Mouse (Mus musculus) layer of hippocampus, postnatal 10 days (tissue): ENCODE measurements around the gene Arfip2. TPM values are rescaled to one million over a fixed set of nuclear protein-coding genes. Genes with fewer than 3 reads are reported as not detected.

Experiments used
- DNase-seq, 2 experiments: peaks; one replicate each; pipeline ENCODE4 v3.0.0; 2021; ENCODE audit warnings: low spot score in 2 of 2
- total RNA-seq, 2 experiments: library from RNA; stranded (reverse); gene quantifications; 2 replicates each; pipeline ENCODE4 v1.2.3; 2021

Gene Arfip2
- total RNA-seq, 2 experiments from 2014 or later: 85.7 to 91.8 TPM

DNA sequence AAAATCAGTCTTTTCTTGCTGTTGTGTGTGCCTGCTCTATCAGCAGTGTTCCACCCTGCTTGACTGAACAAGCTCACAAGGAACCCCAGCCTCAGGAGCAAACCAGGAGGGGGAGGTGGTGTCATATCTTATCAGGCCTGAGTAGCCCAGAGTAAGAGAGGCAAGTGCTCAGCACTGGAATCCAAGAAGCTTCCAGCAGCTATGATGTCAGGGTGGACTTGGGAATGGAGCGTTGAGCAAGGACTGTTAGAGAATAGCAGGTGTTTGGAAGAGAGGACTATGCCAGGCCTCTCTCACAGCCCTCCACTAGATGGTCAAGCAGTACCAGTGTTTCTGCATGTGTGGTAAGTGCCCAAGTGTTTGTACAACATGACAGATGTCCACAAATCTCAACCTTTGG is 24.5 kb downstream of the Arfip2 start:
- no peak for DNase-seq

DNA sequence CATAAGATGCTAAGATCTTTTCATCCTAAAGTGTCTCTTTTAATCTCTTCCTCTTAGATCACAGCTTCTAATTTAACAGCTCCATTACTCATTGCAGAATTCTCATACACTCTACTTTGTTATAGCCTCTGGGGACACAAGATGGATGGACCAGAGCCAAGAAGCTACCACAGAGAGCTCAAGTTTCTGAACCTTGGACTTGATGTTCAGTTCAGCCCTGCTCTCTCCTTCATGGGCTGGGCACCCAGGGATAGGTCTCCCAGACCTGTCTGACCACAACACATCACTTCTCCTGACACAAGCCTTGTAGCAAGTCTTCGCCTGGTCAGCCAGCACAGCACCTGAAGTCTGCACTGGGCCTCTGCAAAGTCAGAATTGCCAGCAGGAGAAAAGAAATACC is 25.8 kb downstream of the Arfip2 start:
- DNase-seq: no peak

DNA sequence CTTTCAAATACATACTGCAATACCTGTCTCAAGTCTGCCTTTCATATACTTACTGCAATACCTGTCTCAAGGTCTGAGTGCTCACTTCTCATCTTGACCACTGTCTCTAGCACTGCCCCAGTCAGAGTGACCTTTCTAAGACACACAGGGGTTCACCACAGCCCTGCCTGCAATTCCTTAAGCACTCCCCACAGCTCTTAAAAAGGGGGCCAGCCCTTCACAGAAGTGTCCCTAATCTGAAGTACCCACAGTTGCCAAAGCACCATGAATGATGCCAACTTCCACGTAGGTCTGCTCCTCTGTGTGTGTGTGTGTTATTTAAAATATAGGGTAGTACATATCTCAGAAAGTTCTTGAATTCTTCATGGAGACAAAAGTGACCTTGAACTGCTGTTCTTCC is 28.4 kb downstream of the Arfip2 start:
- DNase-seq: no peak

DNA sequence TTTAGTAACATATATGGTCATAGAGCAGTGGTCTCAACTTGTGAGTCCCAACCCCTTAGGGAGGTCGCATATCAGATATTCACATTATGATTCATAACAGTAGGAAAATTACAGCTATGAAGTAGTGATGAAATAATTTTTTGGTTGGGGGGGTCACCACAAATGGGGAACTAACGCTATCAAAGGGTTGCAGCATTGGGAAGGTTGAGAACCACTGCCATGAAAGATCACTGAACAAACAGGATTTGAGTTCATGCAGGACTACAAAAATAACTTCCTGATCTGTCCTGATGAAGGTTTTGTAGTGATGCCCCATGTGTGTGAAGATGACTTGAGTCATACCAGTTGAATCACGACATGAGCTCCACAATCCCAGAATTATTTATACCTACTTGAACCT is 31.7 kb downstream of the Arfip2 start:
- no peak for DNase-seq

DNA sequence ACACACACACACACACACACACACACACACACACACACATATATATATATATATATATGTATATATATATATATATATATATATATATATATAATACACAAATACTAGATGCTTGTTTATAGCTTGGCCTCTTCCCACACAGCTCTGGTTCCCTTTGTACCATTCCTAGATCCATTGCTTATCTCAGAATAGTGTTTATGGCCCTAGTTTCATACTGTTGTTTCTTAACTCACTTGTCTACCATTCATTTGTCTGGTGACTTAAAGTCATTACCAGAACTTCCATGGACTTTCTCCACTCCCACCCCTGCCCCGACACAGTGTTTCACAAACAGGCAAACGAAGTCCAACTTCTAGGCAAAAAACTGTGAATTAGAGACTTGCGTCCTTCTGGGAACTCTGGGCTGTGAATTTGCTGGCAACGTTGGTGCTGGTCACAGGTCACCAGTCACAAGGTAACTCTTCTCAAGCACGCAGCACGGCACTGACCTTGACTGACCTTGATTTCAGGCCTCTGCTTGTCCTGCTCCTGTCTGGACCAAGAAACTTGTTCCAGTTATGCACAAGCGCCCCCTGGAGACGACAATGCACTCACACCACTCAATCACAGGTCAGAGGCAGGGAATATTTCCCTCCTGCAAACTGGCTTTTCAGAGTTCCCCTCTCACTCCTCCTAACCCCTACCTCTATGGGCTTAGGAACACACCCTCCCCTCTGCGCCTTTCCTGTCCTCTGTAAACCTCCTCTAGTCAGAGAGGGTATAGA is 37.2 kb downstream of the Arfip2 start:
- DNase-seq: peak; percentile 68 to 73

DNA sequence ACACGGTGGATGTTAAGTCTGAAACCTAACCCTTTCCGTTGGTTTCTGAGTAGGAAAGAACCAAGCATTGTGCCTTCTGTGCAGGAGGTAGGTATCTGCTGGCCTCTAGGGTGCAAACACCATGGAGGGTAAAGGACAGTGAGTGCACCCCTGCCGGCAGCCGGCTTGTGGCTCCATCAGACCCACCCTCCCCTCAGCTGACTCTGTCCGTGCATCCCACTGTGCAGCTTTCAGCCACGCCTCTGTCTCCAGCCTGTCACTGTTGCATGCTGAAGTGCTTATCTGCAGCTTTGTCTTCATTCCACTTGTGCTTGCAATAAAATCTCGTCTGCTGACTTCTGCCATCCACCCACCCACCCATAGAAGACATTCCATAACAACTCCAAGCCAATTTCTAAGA is 50.1 kb downstream of the Arfip2 start:
- DNase-seq: no peak

DNA sequence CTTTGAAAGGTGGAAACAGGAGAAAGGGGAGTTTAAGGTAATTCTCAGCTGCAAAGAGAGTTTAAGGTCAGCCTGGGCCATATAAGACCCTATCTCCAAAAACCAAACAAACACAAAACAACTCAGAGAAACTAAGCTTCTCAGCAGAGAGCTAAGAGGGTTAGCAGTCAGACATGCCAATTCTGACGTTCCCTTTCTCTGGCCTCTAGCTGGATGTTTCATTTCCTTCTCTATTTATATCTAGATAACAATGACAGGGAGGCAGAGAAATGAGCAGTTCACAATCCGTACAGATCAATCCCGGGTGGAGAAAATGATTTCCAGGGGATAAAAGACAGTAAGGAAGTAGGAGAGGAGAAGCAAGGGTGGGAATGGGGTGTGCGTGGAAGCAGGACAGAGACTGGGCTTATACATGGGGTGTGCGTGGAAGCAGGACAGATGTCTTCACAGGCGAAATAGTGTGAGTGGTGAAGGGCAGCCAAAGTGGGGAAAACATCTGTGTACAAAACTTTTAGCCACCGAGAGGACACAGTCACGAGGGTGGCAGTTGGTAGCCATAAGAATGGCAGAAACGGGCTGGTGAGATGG is 51.8 kb downstream of the Arfip2 start:
- no peak for DNase-seq

Other genes starting within 250 kb of the Arfip2 start
- 10 to 100 TPM; 57.9 to 61.3 TPM for gene Fam160a2, start 240.4 kb downstream of the Arfip2 start, total RNA-seq
- gene Cnga4, start 235.8 kb downstream of the Arfip2 start, total RNA-seq: under 1 TPM; 0.33 to 0.69 TPM
- 10 to 100 TPM; 13.2 to 14.5 TPM for gene Cckbr, start 214.7 kb downstream of the Arfip2 start, total RNA-seq
- 10 to 100 TPM; 13.7 to 13.8 TPM for gene Cavin3, start 158.1 kb downstream of the Arfip2 start, total RNA-seq
- gene Smpd1, start 86.1 kb downstream of the Arfip2 start, total RNA-seq: 10 to 100 TPM; 87.0 to 89.8 TPM
- 100 to 1,000 TPM; 350 to 357 TPM for gene Apbb1, start 58.8 kb downstream of the Arfip2 start, total RNA-seq
- gene Hpx, start 40.3 kb downstream of the Arfip2 start, total RNA-seq: not detected
- 100 to 1,000 TPM; 138 to 143 TPM for gene Trim3, start 6.8 kb downstream of the Arfip2 start, total RNA-seq
- gene Timm10b, start 360 bp downstream of the Arfip2 start, total RNA-seq: 10 to 100 TPM; 78.0 to 81.7 TPM
- 10 to 100 TPM in 1 of 2 experiments, 1 to 10 TPM in 1; 9.6 to 12.7 TPM for gene Gm45799, start 136 bp upstream of the Arfip2 start, total RNA-seq
- gene Dnhd1, start 10.4 kb upstream of the Arfip2 start, total RNA-seq: 1 to 10 TPM; 5.1 to 5.9 TPM
- gene Ilk, start 96.2 kb upstream of the Arfip2 start, total RNA-seq: 100 to 1,000 TPM; 112 to 117 TPM
- gene Rrp8, start 97.0 kb upstream of the Arfip2 start, total RNA-seq: 10 to 100 TPM; 15.4 to 17.4 TPM
- gene Taf10, start 103.9 kb upstream of the Arfip2 start, total RNA-seq: 100 to 1,000 TPM; 136 to 148 TPM
- 10 to 100 TPM; 31.6 to 38.3 TPM for gene Tpp1, start 111.8 kb upstream of the Arfip2 start, total RNA-seq
- 10 to 100 TPM; 46.4 to 47.4 TPM for gene Dchs1, start 147.2 kb upstream of the Arfip2 start, total RNA-seq
- gene Mrpl17, start 170.7 kb upstream of the Arfip2 start, total RNA-seq: 100 to 1,000 TPM; 107 to 112 TPM